ENCODE assay signal across 18 mouse cellular contexts in genomic region chr14:20173873-20174490, GRCm38 (mm10). TPM values are rescaled to one million over a fixed set of nuclear protein-coding genes. Genes with fewer than 3 reads are reported as not detected.
DNase-seq lines count a peak whose midpoint lies in the region; ATAC-seq lines count a peak whose summit lies in the region.
"Had no signal": no experiment of that assay in that cellular context is flagged by ENCODE, and none has a peak within 500 bp of the region (broad histone marks: within the 10 kb centered on the region; RNA-seq: fewer than 3 reads in every experiment).

No protein-coding gene starts in this region.

- no peaks in the 10 kb centered on the region for H3K9me3 ChIP-seq in midbrain, embryonic 11.5 days (ENCODE audit: control insufficient read depth, low read length)
- no peaks in the 10 kb centered on the region for H3K9me3 ChIP-seq in midbrain, embryonic 13.5 days
- H3K9me3 ChIP-seq: embryonic facial prominence, embryonic 12.5 days; forebrain, embryonic 10.5 days; limb, embryonic 15.5 days had no signal

- peaks cover 10% of the 10 kb centered on the region for H3K4me1 ChIP-seq in midbrain, embryonic 11.5 days (ENCODE audit: control insufficient read depth, insufficient read depth, low read length)
- peaks cover 5% of the 10 kb centered on the region for H3K4me1 ChIP-seq in midbrain, embryonic 13.5 days (replicated peaks)

- H3K36me3 ChIP-seq in midbrain, embryonic 11.5 days (ENCODE audit: control insufficient read depth, insufficient read depth, low read length), result no peaks in the 10 kb centered on the region
- H3K36me3 ChIP-seq in midbrain, embryonic 13.5 days, result no peaks in the 10 kb centered on the region
- H3K36me3 ChIP-seq: embryonic facial prominence, embryonic 12.5 days; limb, embryonic 15.5 days had no signal

- H3K27me3 ChIP-seq in midbrain, embryonic 11.5 days (ENCODE audit: control insufficient read depth, insufficient read depth, low read length), result no peaks in the 10 kb centered on the region
- no peaks in the 10 kb centered on the region for H3K27me3 ChIP-seq in midbrain, embryonic 13.5 days
- H3K27me3 ChIP-seq: embryonic facial prominence, embryonic 12.5 days; limb, embryonic 15.5 days had no signal

- peak; percentile 26 for DNase-seq in midbrain, embryonic 11.5 days (ENCODE audit: low spot score, missing footprints)
- DNase-seq in natural killer cell, adult 2 months (ENCODE audit: low spot score in 2 of 2), result peak; percentile 61 to 73
- no peak for DNase-seq in embryo, embryonic 10.5 days (ENCODE audit: low spot score)
- no peak for DNase-seq in urinary bladder, postnatal 36 days (ENCODE audit: low spot score in 2 of 2)
- DNase-seq: adrenal gland, postnatal 25 days; cerebellum, postnatal 14 days; heart, adult 18-20 months; kidney, adult 18-20 months; kidney, postnatal 4 days; right cerebral cortex, postnatal 4 days had no signal

- ATAC-seq in midbrain, embryonic 11.5 days (ENCODE audit: low FRiP score), result no peak
- ATAC-seq in midbrain, embryonic 13.5 days, result no peak
- peak; percentile 76 for ATAC-seq in CD4-positive, CD25-positive, alpha-beta regulatory T cell, adult 4 months
- ATAC-seq in granulocyte monocyte progenitor cell, adult 5-6 weeks (replicated peaks; ENCODE audit: poor library complexity, severe bottlenecking), result peak; percentile 31; the same call in 1 of the 2 replicates

- 94% methylated on average over 14 of the region's 14 CpGs for WGBS in midbrain, embryonic 11.5 days
- 95% methylated on average over 14 of the region's 14 CpGs for WGBS in midbrain, embryonic 13.5 days

- no peak overlapping the region for H3K4me2 ChIP-seq in midbrain, embryonic 11.5 days
- H3K4me2 ChIP-seq in midbrain, embryonic 13.5 days (replicated peaks), result no peak overlapping the region
- H3K4me2 ChIP-seq: embryonic facial prominence, embryonic 12.5 days; hindbrain, embryonic 14.5 days; limb, embryonic 15.5 days had no signal

- H3K9ac ChIP-seq in midbrain, embryonic 11.5 days (ENCODE audit: low read length), result no peak overlapping the region
- H3K9ac ChIP-seq in midbrain, embryonic 13.5 days (replicated peaks), result no peak overlapping the region
- H3K9ac ChIP-seq: embryonic facial prominence, embryonic 12.5 days; hindbrain, embryonic 14.5 days; limb, embryonic 15.5 days had no signal

- H3K27ac ChIP-seq in midbrain, embryonic 11.5 days (ENCODE audit: low read depth, low read length), result no peak overlapping the region
- H3K27ac ChIP-seq in midbrain, embryonic 13.5 days, result no peak overlapping the region
- H3K27ac ChIP-seq: embryonic facial prominence, embryonic 12.5 days; forebrain, embryonic 10.5 days; hindbrain, embryonic 14.5 days; limb, embryonic 15.5 days had no signal

- no peak overlapping the region for H3K4me3 ChIP-seq in midbrain, embryonic 11.5 days (ENCODE audit: low read depth, low read length)
- no peak overlapping the region for H3K4me3 ChIP-seq in midbrain, embryonic 13.5 days (replicated peaks)
- H3K4me3 ChIP-seq: embryonic facial prominence, embryonic 12.5 days; forebrain, embryonic 10.5 days; limb, embryonic 15.5 days; myocyte had no signal

RNA-seq across cellular contexts. Expression of gene Kcnk5, which starts 7.6 kb away (rescaled TPM):
- 4.5 and 6.6 TPM in 2 replicates for polyA plus RNA-seq in midbrain, embryonic 11.5 days (2014; fragmentation: Nextera tagmentation; extraction: Ambion mirVana)
- polyA plus RNA-seq in midbrain, embryonic 13.5 days (2015; fragmentation: Nextera tagmentation; extraction: Ambion mirVana), result 2.0 and 2.7 TPM in 2 replicates
- polyA plus RNA-seq in CD4-positive, CD25-positive, alpha-beta regulatory T cell, adult 4 months (2017; shearing (Covaris generic)), result 1 to 10 TPM; 1.3 to 4.4 TPM
- 2.0 TPM in 1 of 2 replicates, not detected in the other for total RNA-seq in granulocyte monocyte progenitor cell, adult 5-6 weeks (2014; fragmentation: Nextera tagmentation)
- total RNA-seq in granulocyte monocyte progenitor cell, adult 5-6 weeks (2017), result 3.1 and 4.2 TPM in 2 replicates

RNA-seq across cellular contexts. Expression of gene Saysd1, which starts 35.6 kb away (rescaled TPM):
- 11.3 and 12.6 TPM in 2 replicates for polyA plus RNA-seq in midbrain, embryonic 11.5 days (2014; fragmentation: Nextera tagmentation; extraction: Ambion mirVana)
- polyA plus RNA-seq in midbrain, embryonic 13.5 days (2015; fragmentation: Nextera tagmentation; extraction: Ambion mirVana), result 14.8 and 15.1 TPM in 2 replicates
- 10 to 100 TPM; 23.8 to 34.8 TPM for polyA plus RNA-seq in CD4-positive, CD25-positive, alpha-beta regulatory T cell, adult 4 months (2017; shearing (Covaris generic))
- 2.9 and 4.0 TPM in 2 replicates for total RNA-seq in granulocyte monocyte progenitor cell, adult 5-6 weeks (2014; fragmentation: Nextera tagmentation)
- total RNA-seq in granulocyte monocyte progenitor cell, adult 5-6 weeks (2017), result 1.2 and 1.9 TPM in 2 replicates

Comparison
In these comparisons a context has a peak if more than half of its experiments do, and no peak if none do; other contexts are left out.
1. ATAC-seq: peak in CD4-positive, CD25-positive, alpha-beta regulatory T cell, adult 4 months (single experiment) and granulocyte monocyte progenitor cell, adult 5-6 weeks (single experiment); none in midbrain, embryonic 11.5 days (single experiment) and midbrain, embryonic 13.5 days (single experiment).
2. DNase-seq: peak in midbrain, embryonic 11.5 days (single experiment) and natural killer cell, adult 2 months (2 of 2); none in embryo, embryonic 10.5 days (single experiment) and urinary bladder, postnatal 36 days (0 of 2).